In genomic region chr7:114480196-114480989, GRCm38 (mm10) we compare ENCODE assay signal across 23 mouse cellular contexts.
DNase-seq lines count a peak whose midpoint lies in the region; ATAC-seq and TF ChIP-seq lines count a peak whose summit lies in the region.
"Had no signal": no experiment of that assay in that cellular context is flagged by ENCODE, and none has a peak within 500 bp of the region (broad histone marks: within the 10 kb centered on the region; RNA-seq: fewer than 3 reads in every experiment).

No protein-coding gene starts in this region.

- WGBS in liver, embryonic 11.5 days, result 55% methylated on average over 6 of the region's 6 CpGs
- WGBS in liver, postnatal 0 days (ENCODE audit: insufficient replicate concordance), result 50% methylated on average over 6 of the region's 6 CpGs
- WGBS in hindbrain, embryonic 12.5 days, result 83% methylated on average over 6 of the region's 6 CpGs
- 75% methylated on average over 6 of the region's 6 CpGs for WGBS in hindbrain, embryonic 16.5 days

- no peak for TF ChIP-seq EP300 in liver, postnatal 0 days (IDR thresholded peaks at IDR 0.05; ENCODE audit: low read depth)

- H3K4me1 ChIP-seq in liver, embryonic 11.5 days (replicated peaks; ENCODE audit: control insufficient read depth, insufficient read depth, low read length), result no peaks in the 10 kb centered on the region
- 0 out of 2 replicates have a peak, but pooled peaks cover 2% of the 10 kb centered on the region for H3K4me1 ChIP-seq in liver, postnatal 0 days (ENCODE audit: insufficient read depth)
- no peaks in the 10 kb centered on the region for H3K4me1 ChIP-seq in hindbrain, embryonic 12.5 days
- no peaks in the 10 kb centered on the region for H3K4me1 ChIP-seq in hindbrain, embryonic 16.5 days (ENCODE audit: control insufficient read depth, insufficient read depth, low read depth, low read length)
- H3K4me1 ChIP-seq: embryonic facial prominence, embryonic 10.5 days; heart, embryonic 15.5 days; hindbrain, embryonic 13.5 days; limb, embryonic 13.5 days; neural tube, embryonic 13.5 days had no signal

- H3K4me3 ChIP-seq in liver, embryonic 11.5 days (ENCODE audit: low read depth, low read length), result no peak overlapping the region
- no peak overlapping the region for H3K4me3 ChIP-seq in liver, postnatal 0 days (ENCODE audit: low read depth, low read length)
- no peak overlapping the region for H3K4me3 ChIP-seq in hindbrain, embryonic 12.5 days
- H3K4me3 ChIP-seq in hindbrain, embryonic 16.5 days (ENCODE audit: low read length), result no peak overlapping the region
- H3K4me3 ChIP-seq: embryonic facial prominence, embryonic 10.5 days; erythroblast, embryonic 14.5 days; gastrocnemius, adult 2 months; heart, embryonic 15.5 days; hindbrain, embryonic 13.5 days; limb, embryonic 13.5 days; neural tube, embryonic 13.5 days had no signal

- ATAC-seq in liver, embryonic 11.5 days (replicated peaks; ENCODE audit: low FRiP score), result no peak; the same call in 1 of the 2 replicates
- ATAC-seq in common myeloid progenitor, adult 5-6 weeks (replicated peaks; ENCODE audit: low read depth, poor library complexity, severe bottlenecking), result peak; percentile 53
- no peak for ATAC-seq in liver, postnatal 0 days
- no peak for ATAC-seq in hindbrain, embryonic 12.5 days (ENCODE audit: low FRiP score)
- no peak for ATAC-seq in hindbrain, embryonic 16.5 days
- ATAC-seq: forebrain, embryonic 16.5 days; intestine, embryonic 16.5 days; midbrain, embryonic 16.5 days had no signal

- H3K4me2 ChIP-seq in liver, embryonic 11.5 days, result peak overlapping the region; percentile 18; the same call in 1 of the 2 replicates
- no peak overlapping the region for H3K4me2 ChIP-seq in liver, postnatal 0 days (ENCODE audit: low read depth, low read length)
- no peak overlapping the region for H3K4me2 ChIP-seq in hindbrain, embryonic 12.5 days (replicated peaks)
- no peak overlapping the region for H3K4me2 ChIP-seq in hindbrain, embryonic 16.5 days (ENCODE audit: low read length)
- H3K4me2 ChIP-seq: heart, embryonic 15.5 days; hindbrain, embryonic 13.5 days; limb, embryonic 13.5 days; neural tube, embryonic 13.5 days had no signal

- TF ChIP-seq CTCF in liver, postnatal 0 days (IDR thresholded peaks at IDR 0.05; ENCODE audit: low read depth), result no peak

- DNase-seq in liver, embryonic 11.5 days (ENCODE audit: low spot score), result no peak
- DNase-seq in liver, result no peak
- DNase-seq in liver, postnatal 0 days, result no peak
- DNase-seq in natural killer cell, adult 2 months (ENCODE audit: low spot score in 2 of 2), result peak; percentile 8 to 32
- no peak for DNase-seq in layer of hippocampus, adult 9-11 months
- DNase-seq: cerebellum, postnatal 14 days; gastrocnemius, adult 2 months; kidney, postnatal 10 days; lung, adult 2 months; lung, postnatal 4 days; right cerebral cortex, postnatal 4 days had no signal

- H3K36me3 ChIP-seq in liver, embryonic 11.5 days (ENCODE audit: control insufficient read depth, insufficient read depth, low read length), result no peaks in the 10 kb centered on the region
- no peaks in the 10 kb centered on the region for H3K36me3 ChIP-seq in liver, postnatal 0 days (replicated peaks; ENCODE audit: insufficient read depth, low read length)
- H3K36me3 ChIP-seq in hindbrain, embryonic 12.5 days, result no peaks in the 10 kb centered on the region
- H3K36me3 ChIP-seq in hindbrain, embryonic 16.5 days (ENCODE audit: control insufficient read depth, insufficient read depth, low read length), result no peaks in the 10 kb centered on the region
- H3K36me3 ChIP-seq: embryonic facial prominence, embryonic 10.5 days; heart, embryonic 15.5 days; hindbrain, embryonic 13.5 days; limb, embryonic 13.5 days; neural tube, embryonic 13.5 days had no signal

- no peak overlapping the region for H3K9ac ChIP-seq in liver, embryonic 11.5 days (ENCODE audit: low read depth, low read length)
- no peak overlapping the region for H3K9ac ChIP-seq in liver, postnatal 0 days (replicated peaks)
- no peak overlapping the region for H3K9ac ChIP-seq in hindbrain, embryonic 12.5 days
- no peak overlapping the region for H3K9ac ChIP-seq in hindbrain, embryonic 16.5 days (ENCODE audit: low read depth, low read length)
- H3K9ac ChIP-seq: heart, embryonic 15.5 days; hindbrain, embryonic 13.5 days; limb, embryonic 13.5 days; neural tube, embryonic 13.5 days had no signal

- H3K27me3 ChIP-seq in liver, embryonic 11.5 days (replicated peaks; ENCODE audit: control insufficient read depth, insufficient read depth, low read length), result no peaks in the 10 kb centered on the region
- no peaks in the 10 kb centered on the region for H3K27me3 ChIP-seq in liver, postnatal 0 days (ENCODE audit: insufficient read depth, low read length)
- no peaks in the 10 kb centered on the region for H3K27me3 ChIP-seq in hindbrain, embryonic 12.5 days
- H3K27me3 ChIP-seq in hindbrain, embryonic 16.5 days (replicated peaks; ENCODE audit: control insufficient read depth, insufficient read depth, low read length), result no peaks in the 10 kb centered on the region
- H3K27me3 ChIP-seq: heart, embryonic 15.5 days; hindbrain, embryonic 13.5 days; limb, embryonic 13.5 days; neural tube, embryonic 13.5 days had no signal

- H3K27ac ChIP-seq in liver, embryonic 11.5 days (ENCODE audit: low read depth, low read length), result no peak overlapping the region
- H3K27ac ChIP-seq in liver, postnatal 0 days (ENCODE audit: low read depth), result peak overlapping the region; percentile 12; the same call in 1 of the 2 replicates
- H3K27ac ChIP-seq in hindbrain, embryonic 12.5 days, result no peak overlapping the region
- no peak overlapping the region for H3K27ac ChIP-seq in hindbrain, embryonic 16.5 days (ENCODE audit: low read depth, low read length)
- H3K27ac ChIP-seq: embryonic facial prominence, embryonic 10.5 days; gastrocnemius, adult 2 months; heart, embryonic 15.5 days; hindbrain, embryonic 13.5 days; limb, embryonic 13.5 days; neural tube, embryonic 13.5 days had no signal

- H3K9me3 ChIP-seq in liver, embryonic 11.5 days (ENCODE audit: control insufficient read depth, low read length), result no peaks in the 10 kb centered on the region
- H3K9me3 ChIP-seq in liver, postnatal 0 days (ENCODE audit: low read length), result no peaks in the 10 kb centered on the region
- no peaks in the 10 kb centered on the region for H3K9me3 ChIP-seq in hindbrain, embryonic 12.5 days (replicated peaks)
- H3K9me3 ChIP-seq in hindbrain, embryonic 16.5 days (ENCODE audit: control insufficient read depth, low read length), result no peaks in the 10 kb centered on the region
- H3K9me3 ChIP-seq: embryonic facial prominence, embryonic 10.5 days; heart, embryonic 15.5 days; hindbrain, embryonic 13.5 days; limb, embryonic 13.5 days; neural tube, embryonic 13.5 days had no signal

Comparison
In these comparisons a context has a peak if more than half of its experiments do, and no peak if none do; other contexts are left out.
1. DNase-seq: peak in natural killer cell, adult 2 months (2 of 2); none in liver, embryonic 11.5 days (single experiment), liver (single experiment), liver, postnatal 0 days (single experiment) and layer of hippocampus, adult 9-11 months (single experiment).